Mouse (Mus musculus) lung, postnatal 0 days (tissue): Measurements from ENCODE around the gene Msx3.

Experiments used
- CTCF ChIP-seq: IDR thresholded peaks from 2 replicates; pipeline ENCODE4 v1.5.1; 2016; ENCODE audit warnings: antibody characterized with exemption, mild to moderate bottlenecking
- EP300 ChIP-seq: IDR thresholded peaks from 2 replicates; pipeline ENCODE4 v1.6.1; 2016; ENCODE audit warnings: antibody characterized with exemption, mild to moderate bottlenecking, control low read depth

GRCm38 (mm10) chr7:140033386-140033785 is 15.5 kb downstream of the Msx3 start:
- TF ChIP-seq CTCF (no peak), EP300 (no peak)
